In genomic region chr9:71959259-71960025, GRCm38 (mm10) we compare ENCODE assay signal across 8 mouse cellular contexts.
DNase-seq lines count a peak whose midpoint lies in the region; ATAC-seq and TF ChIP-seq lines count a peak whose summit lies in the region.

No protein-coding gene starts in this region.

- H3K9me3 ChIP-seq in heart, embryonic 15.5 days (replicated peaks): no peaks in the 10 kb centered on the region

- no peak overlapping the region; the same call in 1 of the 2 replicates for H3K4me2 ChIP-seq in heart, embryonic 15.5 days

- H3K9ac ChIP-seq in heart, embryonic 15.5 days: no peak overlapping the region

- H3K36me3 ChIP-seq in heart, embryonic 15.5 days: no peaks in the 10 kb centered on the region

- peak; percentile 10 for DNase-seq in kidney, postnatal 14 days
- DNase-seq in kidney, adult 18-20 months: no peak
- DNase-seq in fibroblast of lung, adult 2 months (ENCODE audit: low read depth): peak; percentile 32
- peak; percentile 14 to 23 for DNase-seq in left cerebral cortex, postnatal 10 days (ENCODE audit: extremely low spot score in 1 of 2, low spot score in 2 of 2)
- peak; percentile 74 for DNase-seq in skeletal muscle tissue, adult 2 months (ENCODE audit: low read depth, low spot score)
- no peak for DNase-seq in c-Kit-positive CD71-positive TER-119-positive erythroid progenitor cells, embryonic 14.5 days (ENCODE audit: low spot score)
- no peak for DNase-seq in cerebellum, adult 2 months

- peak overlapping the region; percentile 62 for H3K27ac ChIP-seq in heart, embryonic 15.5 days
- no peak overlapping the region for H3K27ac ChIP-seq in cerebellum, adult 2 months (ENCODE audit: insufficient read depth, low read length)

- no peak overlapping the region for H3K4me3 ChIP-seq in heart, embryonic 15.5 days
- H3K4me3 ChIP-seq in cerebellum, adult 2 months (replicated peaks; ENCODE audit: insufficient read depth, low read depth, low read length): no peak overlapping the region

- TF ChIP-seq CTCF in cerebellum, adult 2 months (IDR thresholded peaks at IDR 0.05; ENCODE audit: borderline replicate concordance, insufficient read depth, low read depth, low read length): no peak

- no peak for TF ChIP-seq POLR2A in cerebellum, adult 2 months (IDR thresholded peaks at IDR 0.05; ENCODE audit: borderline replicate concordance, insufficient read depth, low read length)

- intact Hi-C loops in left cerebral cortex, postnatal 10 days (cut with DNase I): no loop called here

- ATAC-seq in heart, embryonic 15.5 days (replicated peaks; ENCODE audit: insufficient number of reproducible peaks, insufficient read depth, low FRiP score, low read depth): peak; percentile 53; the same call in 1 of the 2 replicates

- WGBS in heart, embryonic 15.5 days: 57% methylated on average over 11 of the region's 11 CpGs
- 64% methylated on average over 11 of the region's 11 CpGs for WGBS in cerebellum, adult 2 months

- no peaks in the 10 kb centered on the region for H3K27me3 ChIP-seq in heart, embryonic 15.5 days
- H3K27me3 ChIP-seq in cerebellum, adult 2 months (ENCODE audit: control insufficient read depth, insufficient read depth, low read length): no peaks in the 10 kb centered on the region

- peaks cover 13% of the 10 kb centered on the region for H3K4me1 ChIP-seq in heart, embryonic 15.5 days (replicated peaks)
- peaks cover 6% of the 10 kb centered on the region; the same call in 1 of the 2 replicates for H3K4me1 ChIP-seq in cerebellum, adult 2 months (ENCODE audit: control insufficient read depth, insufficient read depth, low read length)

Comparison
In these comparisons a context has a peak if more than half of its experiments do, and no peak if none do; other contexts are left out.
1. DNase-seq: peak in kidney, postnatal 14 days (single experiment), fibroblast of lung, adult 2 months (single experiment), left cerebral cortex, postnatal 10 days (2 of 2) and skeletal muscle tissue, adult 2 months (single experiment); none in kidney, adult 18-20 months (single experiment), c-Kit-positive CD71-positive TER-119-positive erythroid progenitor cells, embryonic 14.5 days (single experiment) and cerebellum, adult 2 months (0 of 2).